Mouse (Mus musculus) kidney, embryonic 14.5 days (tissue): ENCODE measurements at regions not wholly inside any gene's neighbourhood (a gene's known extent, or its start where the extent isn't known, plus 50 kb on each side); places are given as distances from the start of the nearest gene placed in this dataset.
"Not testable (repeated sequence)": the region's sequence is repeated elsewhere in the genome, so short reads cannot be mapped to it uniquely, and the experiment has no call there.

Experiments used
- ATAC-seq: fragments of 200-750 bp; cut with Nextera tagmentation; 2 replicates; pipeline ENCODE4 v1.8.0; 2017; ENCODE audit warnings: moderate number of reproducible peaks, mild to moderate bottlenecking, moderate TSS enrichment, moderate library complexity; ENCODE audit not compliant: low FRiP score, low TSS enrichment
- H3K27ac ChIP-seq: fragments of 300-500 bp; sonication (generic); 2 replicates; pipeline ENCODE4 v1.5.1; 2014; ENCODE audit warnings: low read depth, mild to moderate bottlenecking, low read length, moderate library complexity, mixed read lengths
- H3K27me3 ChIP-seq: fragments of 300-500 bp; sonication (generic); 2 replicates; pipeline ENCODE4 v1.6.1; 2014; ENCODE audit warnings: mild to moderate bottlenecking, low read length; ENCODE audit not compliant: control insufficient read depth, insufficient read depth
- H3K36me3 ChIP-seq: fragments of 300-500 bp; sonication (generic); 2 replicates; pipeline ENCODE4 v1.6.1; 2014; ENCODE audit warnings: low read length, mixed read lengths; ENCODE audit not compliant: control insufficient read depth, insufficient read depth
- H3K4me1 ChIP-seq: fragments of 300-500 bp; sonication (generic); 2 replicates; pipeline ENCODE4 v1.6.1; 2014; ENCODE audit warnings: low read length, mixed read lengths; ENCODE audit not compliant: control insufficient read depth, insufficient read depth
- H3K4me2 ChIP-seq: fragments of 300-500 bp; sonication (generic); replicated peaks from 2 replicates; pipeline ENCODE4 v1.6.1; 2014; ENCODE audit warnings: low read depth, mild to moderate bottlenecking, low read length
- H3K4me3 ChIP-seq: fragments of 300-500 bp; sonication (generic); 2 replicates; pipeline ENCODE4 v1.5.1; 2014; ENCODE audit warnings: mild to moderate bottlenecking, low read length
- H3K9ac ChIP-seq: fragments of 300-500 bp; sonication (generic); 2 replicates; pipeline ENCODE4 v1.6.1; 2014; ENCODE audit warnings: low read depth, mild to moderate bottlenecking, low read length, moderate library complexity
- H3K9me3 ChIP-seq: fragments of 300-500 bp; sonication (generic); 2 replicates; pipeline ENCODE4 v1.6.1; 2016; ENCODE audit warnings: low read length; ENCODE audit not compliant: control insufficient read depth
- WGBS: fragments of 180-500 bp; shearing (Covaris S2); extraction: QIAGEN DNeasy Blood & Tissue Kit; methylation state at CpG from one replicate; pipeline ENCODE4 v1.1.7; 2014; 5-methylcytosine and 5-hydroxymethylcytosine counted together

DNA sequence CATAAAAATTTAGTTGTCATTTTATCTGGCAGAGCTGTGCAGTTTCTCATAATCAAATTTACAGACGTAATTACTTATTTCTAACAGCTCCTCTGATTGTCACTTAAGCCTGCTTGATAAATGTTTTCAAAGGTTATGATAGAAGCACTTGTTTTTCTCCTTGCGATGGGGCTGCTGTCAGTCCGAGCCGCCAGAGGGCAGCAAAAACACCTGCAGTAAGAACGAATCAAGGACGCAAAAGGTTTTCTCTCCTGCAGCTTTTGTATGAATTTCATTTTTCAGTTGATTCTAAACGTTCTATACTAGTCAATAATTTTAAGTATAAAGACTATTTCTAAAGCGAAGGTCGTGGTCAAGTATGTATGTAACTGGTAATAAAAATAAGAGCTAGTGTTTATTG, 166.1 kb downstream of the AI429214 start:
- no peaks in the 10 kb centered on the region for H3K36me3 ChIP-seq
- no peak overlapping the region for H3K9ac ChIP-seq
- H3K9me3 ChIP-seq: no peaks in the 10 kb centered on the region
- H3K27me3 ChIP-seq: no peaks in the 10 kb centered on the region
- WGBS: 12% methylated on average over 9 of the region's 9 CpGs
- no peak overlapping the region for H3K4me3 ChIP-seq
- no peak overlapping the region for H3K27ac ChIP-seq
- no peak overlapping the region for H3K4me2 ChIP-seq
- H3K4me1 ChIP-seq: no peaks in the 10 kb centered on the region
- no peak for ATAC-seq

DNA sequence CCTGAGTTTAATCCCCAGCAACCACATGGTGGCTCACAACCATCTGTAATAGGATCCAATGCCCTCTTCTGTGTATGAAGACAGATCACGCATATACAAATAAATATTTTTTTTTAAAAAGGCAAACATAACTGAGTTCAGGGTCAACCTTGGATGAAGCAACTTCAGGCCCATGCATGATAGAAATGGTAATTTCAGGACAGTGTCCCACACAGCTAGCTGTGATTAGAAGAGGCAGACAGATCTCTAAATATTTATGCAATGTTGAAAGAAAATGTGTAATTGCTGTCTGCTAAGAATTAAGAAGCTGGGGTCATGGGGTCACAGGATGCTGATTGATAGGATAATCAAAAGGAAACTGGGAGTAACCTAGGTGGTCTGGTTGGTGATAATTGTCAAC, 203.5 kb downstream of the AI429214 start:
- Histone ChIP-seq H3K27ac (no peak overlapping the region), H3K9ac (no peak overlapping the region), H3K4me1 (no peaks in the 10 kb centered on the region), H3K4me2 (no peak overlapping the region), H3K27me3 (no peaks in the 10 kb centered on the region), H3K4me3 (no peak overlapping the region), H3K36me3 (no peaks in the 10 kb centered on the region), H3K9me3 (no peaks in the 10 kb centered on the region)
- 75% methylated on average over 1 of the region's 1 CpGs for WGBS
- no peak for ATAC-seq

DNA sequence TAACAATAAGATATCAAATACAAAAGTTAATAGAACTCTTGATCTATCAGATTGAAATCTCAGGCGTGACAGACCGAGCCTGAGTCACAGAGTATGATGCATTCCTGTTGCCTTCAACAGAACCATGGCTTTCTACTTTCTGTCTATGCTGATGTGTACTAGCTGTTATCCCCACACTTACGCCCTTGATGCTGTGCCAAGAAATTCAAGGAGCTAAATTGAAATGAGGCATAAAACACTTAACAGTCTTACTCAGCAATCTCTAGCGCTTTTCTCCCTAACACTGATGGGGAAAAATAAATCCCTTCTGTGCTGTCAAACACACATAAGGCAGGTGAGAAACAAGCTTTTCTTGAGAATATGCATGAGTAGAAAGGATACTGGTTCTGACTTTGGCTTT, 222.5 kb downstream of the AI429214 start:
- Histone ChIP-seq H3K4me2 (no peak overlapping the region), H3K27ac (no peak overlapping the region), H3K9me3 (no peaks in the 10 kb centered on the region), H3K4me3 (no peak overlapping the region), H3K4me1 (no peaks in the 10 kb centered on the region), H3K27me3 (no peaks in the 10 kb centered on the region), H3K36me3 (no peaks in the 10 kb centered on the region), H3K9ac (no peak overlapping the region)
- peak; percentile 43; the same call in 1 of the 2 replicates for ATAC-seq
- WGBS: 69% methylated on average over 4 of the region's 4 CpGs

DNA sequence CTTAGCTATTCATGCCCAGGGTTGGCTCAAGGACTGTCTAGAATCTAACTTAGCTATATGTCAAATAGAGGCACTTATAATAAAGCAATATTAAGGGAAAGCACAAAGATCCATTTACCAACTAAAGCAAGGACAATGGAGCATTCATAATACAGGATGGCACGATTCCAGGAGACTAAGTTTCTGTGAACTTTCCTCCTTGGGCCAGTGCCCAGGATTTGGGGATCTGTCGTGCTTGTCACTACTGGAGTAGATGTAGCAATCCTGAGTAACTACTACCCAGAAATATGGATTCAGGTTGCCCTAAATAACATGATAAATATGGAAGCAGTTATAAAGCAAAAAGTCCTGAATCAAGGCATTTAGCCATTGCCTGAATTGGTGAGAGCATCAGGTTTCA, 233.7 kb downstream of the AI429214 start:
- Histone ChIP-seq H3K9ac (no peak overlapping the region), H3K9me3 (no peaks in the 10 kb centered on the region), H3K36me3 (no peaks in the 10 kb centered on the region), H3K4me1 (no peaks in the 10 kb centered on the region), H3K4me2 (no peak overlapping the region), H3K4me3 (no peak overlapping the region), H3K27me3 (no peaks in the 10 kb centered on the region), H3K27ac (no peak overlapping the region)
- no peak for ATAC-seq
- WGBS: 80% methylated on average over 2 of the region's 2 CpGs

DNA sequence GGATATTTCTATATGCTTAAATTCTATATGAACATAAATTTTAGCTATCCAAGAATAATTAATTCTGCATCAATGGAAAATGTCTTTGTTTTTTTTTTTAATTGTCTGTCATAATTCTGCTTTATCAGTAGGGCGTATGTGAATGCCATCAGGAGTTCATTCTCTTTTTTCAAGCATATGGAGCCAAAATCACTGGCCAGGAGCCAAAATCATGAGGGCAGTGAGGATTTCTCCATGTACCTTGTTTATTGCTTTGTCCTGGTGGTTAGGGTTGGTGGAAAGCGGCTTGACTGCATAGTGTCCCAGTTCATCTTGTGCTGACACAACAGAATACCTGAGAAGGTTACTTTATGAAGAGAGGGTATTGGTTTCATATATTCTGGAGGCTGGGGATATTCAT, 243.9 kb downstream of the AI429214 start:
- Histone ChIP-seq H3K27ac (no peak overlapping the region), H3K9me3 (no peaks in the 10 kb centered on the region), H3K36me3 (no peaks in the 10 kb centered on the region), H3K4me2 (no peak overlapping the region), H3K27me3 (no peaks in the 10 kb centered on the region), H3K9ac (no peak overlapping the region), H3K4me1 (no peaks in the 10 kb centered on the region), H3K4me3 (no peak overlapping the region)
- ATAC-seq: no peak
- WGBS: 88% methylated on average over 2 of the region's 2 CpGs

DNA sequence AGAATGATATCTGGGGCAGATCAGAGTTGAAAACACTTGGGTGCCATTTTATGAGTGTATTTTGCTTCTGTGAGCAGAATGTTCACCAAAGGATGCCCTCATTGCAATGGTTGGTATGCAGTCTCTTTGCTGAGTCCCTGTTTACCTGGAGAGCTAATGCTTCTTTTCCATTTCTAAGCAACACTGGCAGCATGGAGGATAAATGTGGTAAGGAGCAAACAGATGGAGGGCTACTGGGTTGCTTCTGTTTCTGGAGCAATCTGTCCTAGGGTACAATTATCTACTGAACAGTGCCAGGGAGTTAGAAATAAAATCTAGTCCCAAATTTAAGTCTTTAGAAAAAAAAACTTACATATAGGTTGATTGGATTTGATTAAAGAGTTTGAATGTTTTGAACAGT, 245.9 kb downstream of the AI429214 start:
- no peaks in the 10 kb centered on the region for H3K4me1 ChIP-seq
- no peak overlapping the region for H3K9ac ChIP-seq
- no peak overlapping the region for H3K4me3 ChIP-seq
- H3K9me3 ChIP-seq: no peaks in the 10 kb centered on the region
- H3K4me2 ChIP-seq: no peak overlapping the region
- H3K27me3 ChIP-seq: no peaks in the 10 kb centered on the region
- no peaks in the 10 kb centered on the region for H3K36me3 ChIP-seq
- ATAC-seq: no peak
- no peak overlapping the region for H3K27ac ChIP-seq

DNA sequence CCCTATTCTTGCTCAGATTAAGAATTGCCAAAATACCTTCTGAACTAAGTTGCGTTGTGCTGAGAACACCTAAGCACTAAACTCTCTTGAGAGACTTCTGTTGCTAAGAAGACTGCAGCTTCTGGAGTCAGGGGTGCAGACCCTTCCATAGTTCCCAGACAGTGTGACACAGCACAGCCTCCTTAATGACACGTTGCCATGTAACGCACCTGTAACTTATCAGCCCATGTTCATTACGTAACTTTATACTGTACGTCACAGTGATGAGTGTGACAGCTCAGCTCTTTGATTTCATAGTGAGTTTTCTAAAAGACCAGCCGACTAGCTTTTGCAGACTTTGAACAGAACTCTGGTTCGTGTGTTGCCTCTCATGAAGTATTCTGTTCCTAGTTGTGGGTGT, 257.8 kb downstream of the AI429214 start:
- not testable (repeated sequence) for H3K4me3 ChIP-seq, H3K4me2 ChIP-seq, H3K9me3 ChIP-seq, H3K4me1 ChIP-seq, ATAC-seq, H3K27me3 ChIP-seq, H3K36me3 ChIP-seq, H3K27ac ChIP-seq, H3K9ac ChIP-seq
- 76% methylated on average over 7 of the region's 7 CpGs for WGBS

DNA sequence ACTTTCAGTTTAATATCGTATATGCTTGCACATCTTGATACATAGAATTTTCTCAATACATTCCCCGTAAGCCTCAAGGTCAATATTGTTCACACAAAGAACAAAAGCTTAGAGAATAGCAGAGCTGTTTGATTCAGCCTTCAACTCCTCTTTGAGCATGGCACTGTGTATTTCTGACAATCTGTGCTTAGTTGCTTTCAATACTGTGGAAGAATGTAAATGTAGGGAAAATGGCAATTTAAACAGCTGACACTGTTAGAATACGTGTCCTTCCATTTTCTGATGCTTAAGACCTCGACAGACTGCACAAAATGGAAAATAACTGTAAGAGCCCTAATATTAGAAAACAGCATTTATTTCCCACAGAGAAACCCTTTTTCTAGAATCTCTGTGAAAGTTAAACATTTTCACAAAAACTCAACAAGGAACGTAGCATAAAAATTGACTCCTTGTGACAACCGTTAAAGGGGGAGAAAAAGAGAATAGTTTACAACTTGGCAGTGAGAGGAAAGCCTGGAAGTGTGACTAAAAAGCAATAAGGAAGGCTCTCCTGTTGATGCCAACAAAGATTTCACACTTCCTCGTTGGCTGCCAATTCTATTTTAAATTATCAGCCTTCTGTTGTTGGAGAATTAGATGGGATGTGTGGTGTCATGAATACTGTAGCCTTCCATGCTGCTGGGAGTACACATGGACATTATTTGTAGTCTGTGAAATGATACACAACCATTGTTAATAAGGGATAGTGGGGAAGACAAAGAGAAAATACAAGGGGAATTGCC, 297.9 kb downstream of the AI429214 start:
- Histone ChIP-seq H3K9me3 (no peaks in the 10 kb centered on the region), H3K4me1 (no peaks in the 10 kb centered on the region), H3K4me3 (no peak overlapping the region), H3K4me2 (no peak overlapping the region), H3K9ac (no peak overlapping the region), H3K36me3 (no peaks in the 10 kb centered on the region), H3K27me3 (no peaks in the 10 kb centered on the region), H3K27ac (no peak overlapping the region)
- ATAC-seq: no peak
- 79% methylated on average over 7 of the region's 7 CpGs for WGBS
